Comparison of ENCODE assay signal across 19 mouse cellular contexts in the genomic region with DNA sequence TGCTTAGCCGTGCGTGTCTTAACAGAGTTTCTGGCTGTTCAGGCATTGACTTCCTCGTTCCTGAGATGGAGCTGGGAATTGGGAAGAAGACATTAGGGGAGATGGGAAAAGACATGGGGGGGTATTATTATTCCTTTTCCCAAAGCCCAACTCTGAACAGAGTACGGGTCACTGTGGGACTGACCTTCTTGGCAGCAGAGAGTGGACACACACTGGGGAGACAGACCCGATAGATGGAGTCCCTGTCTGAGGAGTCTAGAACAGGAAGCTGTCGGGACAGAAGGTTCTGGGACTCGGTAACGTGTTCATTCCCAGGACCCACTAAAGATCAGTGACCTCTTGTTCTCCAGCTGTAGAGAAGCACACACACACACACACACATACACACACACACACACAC. TPM values are rescaled to one million over a fixed set of nuclear protein-coding genes. Genes with fewer than 3 reads are reported as not detected.
A peak's percentile ranks its signal among the peaks of the same experiment; 100 is the strongest.
DNase-seq lines count a peak whose midpoint lies in the region; ATAC-seq and TF ChIP-seq lines count a peak whose summit lies in the region.
"Had no signal": no experiment of that assay in that cellular context is flagged by ENCODE, and none has a peak within 500 bp of the region (broad histone marks: within the 10 kb centered on the region; RNA-seq: fewer than 3 reads in every experiment).

No protein-coding gene starts in this region.

- peaks cover 2% of the 10 kb centered on the region; the same call in 1 of the 2 replicates for H3K9me3 ChIP-seq in megakaryocyte, embryonic 14.5 days
- H3K9me3 ChIP-seq: hindbrain, embryonic 12.5 days; intestine, embryonic 15.5 days had no signal

- no peak overlapping the region for H3K4me3 ChIP-seq in layer of hippocampus, adult 2 months
- H3K4me3 ChIP-seq in megakaryocyte, embryonic 14.5 days (replicated peaks), result peak overlapping the region; percentile 95
- H3K4me3 ChIP-seq: hindbrain, embryonic 12.5 days; intestine, embryonic 15.5 days had no signal

- peaks cover 30% of the 10 kb centered on the region for H3K36me3 ChIP-seq in megakaryocyte, embryonic 14.5 days (replicated peaks; ENCODE audit: low read length)
- H3K36me3 ChIP-seq: hindbrain, embryonic 12.5 days; intestine, embryonic 15.5 days had no signal

- H3K4me1 ChIP-seq in megakaryocyte, embryonic 14.5 days, result peaks cover 47% of the 10 kb centered on the region

- peak; percentile 5 for ATAC-seq in CD4-positive, CD25-positive, alpha-beta regulatory T cell, adult 4 months
- peak; percentile 6 for ATAC-seq in inflammation-experienced regulatory T-cells, adult 6 months
- ATAC-seq: forebrain, postnatal 0 days; intestine, embryonic 15.5 days had no signal

- no peak for TF ChIP-seq CTCF in layer of hippocampus, adult 2 months (conservative IDR thresholded peaks at IDR 0.05)

- H3K27me3 ChIP-seq in megakaryocyte, embryonic 14.5 days (replicated peaks), result no peaks in the 10 kb centered on the region

- peak overlapping the region; percentile 98; the same call in 1 of the 2 replicates for H3K27ac ChIP-seq in layer of hippocampus, adult 2 months
- H3K27ac ChIP-seq: hindbrain, embryonic 12.5 days; intestine, embryonic 15.5 days; kidney, postnatal 0 days had no signal

- DNase-seq in layer of hippocampus, adult 2 months (ENCODE audit: low spot score in 2 of 2), result no peak
- no peak for DNase-seq in layer of hippocampus, adult 18-20 months (ENCODE audit: low spot score in 2 of 2)
- no peak for DNase-seq in left cerebral cortex, adult 8-10 months (ENCODE audit: low spot score in 2 of 2)
- no peak for DNase-seq in T-cell, adult 2 months (ENCODE audit: low spot score)
- DNase-seq: adrenal gland, postnatal 14 days; cerebellum, postnatal 14 days; forebrain, postnatal 0 days; gastrocnemius, postnatal 14 days; layer of hippocampus, adult 9-11 months; lung, embryonic 14.5 days; right cerebral cortex, adult 18-20 months had no signal

RNA-seq across cellular contexts. Expression of a gene that starts 0.6 kb away (rescaled TPM):
- total RNA-seq in layer of hippocampus, adult 2 months (2021), result 100 to 1,000 TPM; 820 to 844 TPM
- 100 to 1,000 TPM; 807 to 841 TPM for total RNA-seq in layer of hippocampus, adult 18-20 months (2021)
- 10 to 100 TPM; 29.8 to 34.6 TPM for polyA plus RNA-seq in CD4-positive, CD25-positive, alpha-beta regulatory T cell, adult 4 months (2017; shearing (Covaris generic))
- polyA plus RNA-seq in inflammation-experienced regulatory T-cells, adult 6 months (2017; shearing (Covaris generic)), result 10 to 100 TPM; 25.9 to 32.1 (median 31.2) TPM
- polyA plus RNA-seq in megakaryocyte, embryonic 14.5 days (2012; ENCODE audit: insufficient read depth, low replicate concordance), result 26.5 and 79.5 TPM in 2 replicates
- 100 to 1,000 TPM; 595 to 685 (median 631) TPM for total RNA-seq in left cerebral cortex, adult 8-10 months (2022)

RNA-seq across cellular contexts. Expression of a gene that starts 5.6 kb away (rescaled TPM):
- 10 to 100 TPM; 57.2 to 62.1 TPM for total RNA-seq in layer of hippocampus, adult 2 months (2021)
- total RNA-seq in layer of hippocampus, adult 18-20 months (2021), result 10 to 100 TPM; 60.3 to 60.7 TPM
- 100 to 1,000 TPM in 1 of 2 experiments, 10 to 100 TPM in 1; 87.4 to 109 TPM for polyA plus RNA-seq in CD4-positive, CD25-positive, alpha-beta regulatory T cell, adult 4 months (2017; shearing (Covaris generic))
- 100 to 1,000 TPM in 2 of 3 experiments, 10 to 100 TPM in 1; 97.8 to 134 (median 127) TPM for polyA plus RNA-seq in inflammation-experienced regulatory T-cells, adult 6 months (2017; shearing (Covaris generic))
- 4.8 and 51.5 TPM in 2 replicates for polyA plus RNA-seq in megakaryocyte, embryonic 14.5 days (2012; ENCODE audit: insufficient read depth, low replicate concordance)
- total RNA-seq in left cerebral cortex, adult 8-10 months (2022), result 10 to 100 TPM; 60.9 to 63.2 (median 62.1) TPM

RNA-seq across cellular contexts. Expression of a gene that starts 12.3 kb away (rescaled TPM):
- total RNA-seq in layer of hippocampus, adult 2 months (2021), result 10 to 100 TPM; 84.6 to 94.8 TPM
- total RNA-seq in layer of hippocampus, adult 18-20 months (2021), result 10 to 100 TPM; 83.9 to 91.1 TPM
- 100 to 1,000 TPM; 294 to 347 TPM for polyA plus RNA-seq in CD4-positive, CD25-positive, alpha-beta regulatory T cell, adult 4 months (2017; shearing (Covaris generic))
- polyA plus RNA-seq in inflammation-experienced regulatory T-cells, adult 6 months (2017; shearing (Covaris generic)), result 100 to 1,000 TPM; 284 to 347 (median 295) TPM
- 288 and 833 TPM in 2 replicates for polyA plus RNA-seq in megakaryocyte, embryonic 14.5 days (2012; ENCODE audit: insufficient read depth, low replicate concordance)
- total RNA-seq in left cerebral cortex, adult 8-10 months (2022), result 10 to 100 TPM; 79.8 to 91.4 (median 85.4) TPM

RNA-seq across cellular contexts. Expression of a gene that starts 15.7 kb away (rescaled TPM):
- total RNA-seq in layer of hippocampus, adult 2 months (2021), result 10 to 100 TPM; 19.8 TPM
- 10 to 100 TPM; 20.5 to 21.9 TPM for total RNA-seq in layer of hippocampus, adult 18-20 months (2021)
- under 1 TPM; 0.19 to 0.73 TPM for polyA plus RNA-seq in CD4-positive, CD25-positive, alpha-beta regulatory T cell, adult 4 months (2017; shearing (Covaris generic))
- under 1 TPM; 0.35 to 0.84 (median 0.72) TPM for polyA plus RNA-seq in inflammation-experienced regulatory T-cells, adult 6 months (2017; shearing (Covaris generic))
- polyA plus RNA-seq in megakaryocyte, embryonic 14.5 days (2012; ENCODE audit: insufficient read depth, low replicate concordance), result 1.3 and 3.3 TPM in 2 replicates
- total RNA-seq in left cerebral cortex, adult 8-10 months (2022), result 10 to 100 TPM; 19.8 to 21.5 (median 21.2) TPM

RNA-seq across cellular contexts. Expression of a gene that starts 27.6 kb away (rescaled TPM):
- 1 to 10 TPM; 1.0 to 1.1 TPM for total RNA-seq in layer of hippocampus, adult 2 months (2021)
- total RNA-seq in layer of hippocampus, adult 18-20 months (2021), result 1 to 10 TPM in 1 of 2 experiments, under 1 TPM in 1; 0.91 to 1.2 TPM
- under 1 TPM in 1 of 2 experiments, not detected in 1; 0.27 TPM for polyA plus RNA-seq in CD4-positive, CD25-positive, alpha-beta regulatory T cell, adult 4 months (2017; shearing (Covaris generic))
- not detected for polyA plus RNA-seq in inflammation-experienced regulatory T-cells, adult 6 months (2017; shearing (Covaris generic))
- 0.15 TPM in 1 of 2 replicates, not detected in the other for polyA plus RNA-seq in megakaryocyte, embryonic 14.5 days (2012; ENCODE audit: insufficient read depth, low replicate concordance)
- under 1 TPM; 0.30 to 0.46 (median 0.41) TPM for total RNA-seq in left cerebral cortex, adult 8-10 months (2022)
- polyA plus RNA-seq: hindbrain, embryonic 12.5 days; lung, embryonic 14.5 days; midbrain, postnatal 0 days; neural tube, embryonic 14.5 days had no signal
